Mouse (Mus musculus): ENCODE results near the gene Crebl2.

DNA sequence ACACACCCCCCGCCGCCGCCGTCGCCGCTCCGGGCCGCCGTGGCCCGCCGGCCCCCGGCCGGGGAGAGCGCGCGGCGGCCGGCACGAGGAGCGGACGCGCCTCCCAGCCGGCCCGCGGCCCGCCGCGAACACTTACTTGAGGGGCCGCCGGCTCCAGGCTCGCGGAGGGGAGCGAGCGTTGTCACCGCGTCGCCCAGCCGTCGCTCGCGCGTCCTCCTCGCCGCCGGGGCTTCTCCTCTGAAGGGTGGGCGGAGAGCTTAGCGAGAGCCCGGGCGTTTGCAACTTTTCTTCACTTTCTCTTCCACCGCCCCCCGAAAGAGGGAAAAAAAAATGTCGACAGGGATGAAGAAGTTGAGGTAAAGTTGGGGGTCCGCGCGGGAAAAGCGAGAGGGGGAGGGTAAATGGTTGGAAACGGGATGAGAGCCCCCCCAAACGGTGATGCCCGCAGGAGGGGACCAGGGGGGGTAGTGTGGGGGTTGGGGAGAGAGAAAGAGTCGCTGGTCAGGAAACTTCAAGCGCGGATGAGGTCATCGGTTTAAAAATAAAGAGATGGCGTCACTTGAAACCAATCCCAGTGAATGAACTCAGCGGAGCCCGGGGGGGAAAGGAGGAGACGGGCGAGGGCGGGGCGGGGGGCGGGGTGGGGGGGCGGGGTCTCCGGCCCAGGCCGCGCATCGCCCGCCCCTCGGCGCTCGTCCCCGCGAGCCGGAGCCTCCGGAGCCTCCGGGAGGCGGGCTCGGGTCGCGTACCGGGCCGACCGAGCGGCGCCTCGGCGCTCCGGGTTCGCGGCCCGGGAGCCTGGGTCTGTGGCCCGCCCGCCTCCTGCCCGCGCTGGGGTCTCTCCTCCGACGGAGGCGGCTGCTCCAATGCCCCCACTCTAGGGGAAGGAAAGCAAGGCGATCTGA, 37.6 kb upstream of the Crebl2 start, which contains the start of gene Dusp16:
- TF ChIP-seq MAZ (IDR thresholded peaks at IDR 0.05; ENCODE audit: low read depth, low read length) = peak; percentile 65; the same call in 1 of the 2 replicates
- 0 out of 2 replicates have a peak, but pooled peaks have one; percentile 35 for TF ChIP-seq ZNF384 (IDR thresholded peaks at IDR 0.05; ENCODE audit: low read depth, low read length)
- TF ChIP-seq EP300 (IDR thresholded peaks at IDR 0.05; ENCODE audit: low read depth in 1 of 2, low read length in 2 of 2) = no peak
- TF ChIP-seq SIN3A (IDR thresholded peaks at IDR 0.05; ENCODE audit: low read length) = no peak; the same call in 1 of the 2 replicates
- no peak for TF ChIP-seq GATA1 (IDR thresholded peaks at IDR 0.05; ENCODE audit: low read depth, low read length)
- no peak for TF ChIP-seq KAT2A (conservative IDR thresholded peaks at IDR 0.05; ENCODE audit: low read depth, low read length)
- no peak for TF ChIP-seq CTCF (IDR thresholded peaks at IDR 0.05 in 2 of 3, conservative IDR thresholded peaks at IDR 0.05 in 1 of 3; ENCODE audit: control insufficient read depth in 1 of 3, insufficient read depth in 1 of 3, low read depth in 2 of 3, low read length in 3 of 3, poor library complexity in 1 of 3, severe bottlenecking in 1 of 3)
- no peak; a peak in 1 of 4 replicates for TF ChIP-seq POLR2A (IDR thresholded peaks at IDR 0.05; ENCODE audit: control insufficient read depth in 1 of 2, insufficient read depth in 1 of 2, low read depth in 1 of 2, low read length in 2 of 2, poor library complexity in 1 of 2)
- TF ChIP-seq USF1 (IDR thresholded peaks at IDR 0.05; ENCODE audit: low read depth, low read length) = no peak
- no peak; the same call in 1 of the 2 replicates for TF ChIP-seq NELFE (IDR thresholded peaks at IDR 0.05; ENCODE audit: low read depth, low read length)
- TF ChIP-seq TBP (IDR thresholded peaks at IDR 0.05; ENCODE audit: low read depth, low read length) = no peak
